Mouse (Mus musculus) cerebellum, adult 2 months (tissue): ENCODE measurements around the gene Spns1. TPM values are rescaled to one million over a fixed set of nuclear protein-coding genes. Genes with fewer than 3 reads are reported as not detected.

Experiments used
- DNase-seq, 2 experiments: peaks; one replicate each; pipeline ENCODE4 v3.0.0; 2021
- H3K27ac ChIP-seq: fragments of 200-500 bp; 2 replicates; pipeline ENCODE4 v1.5.1; 2012; ENCODE audit warnings: low read length, control low read depth, inconsistent platforms; ENCODE audit not compliant: insufficient read depth
- H3K27me3 ChIP-seq: fragments of 200-500 bp; 2 replicates; pipeline ENCODE4 v1.6.1; 2012; ENCODE audit warnings: inconsistent platforms, mild to moderate bottlenecking, low read length, moderate library complexity; ENCODE audit not compliant: control insufficient read depth, insufficient read depth
- H3K4me1 ChIP-seq: fragments of 200-500 bp; 2 replicates; pipeline ENCODE4 v1.6.1; 2011; ENCODE audit warnings: low read length; ENCODE audit not compliant: control insufficient read depth, insufficient read depth
- H3K4me3 ChIP-seq: fragments of 200-500 bp; replicated peaks from 2 replicates; pipeline ENCODE3; 2011; ENCODE audit warnings: mild to moderate bottlenecking, low read depth, low read length, control low read depth; ENCODE audit not compliant: insufficient read depth
- CTCF ChIP-seq: fragments of 200-500 bp; IDR thresholded peaks from 2 replicates; pipeline ENCODE4 v1.5.1; 2011; ENCODE audit warnings: low read depth, mild to moderate bottlenecking, control low read depth, low read length, moderate library complexity, borderline replicate concordance; ENCODE audit not compliant: insufficient read depth
- POLR2A ChIP-seq: fragments of 200-500 bp; IDR thresholded peaks from 2 replicates; pipeline ENCODE4 v1.6.1; 2011; ENCODE audit warnings: low read length, control low read depth, borderline replicate concordance; ENCODE audit not compliant: insufficient read depth
- WGBS: fragments of 180-500 bp; shearing (Covaris S2); methylation state at CpG from one replicate; pipeline ENCODE4 v1.1.7; 2018; 5-methylcytosine and 5-hydroxymethylcytosine counted together
- polyA plus RNA-seq: library from polyadenylated mRNA; depleted of rRNA; stranded (reverse); fragments of >200 nt; gene quantifications from 2 replicates; pipeline ENCODE4 v1.2.3, GENCODE M21; 2012

The Spns1 gene
- polyA plus RNA-seq, 1 experiment = 218 TPM

GRCm38 (mm10) chr7:126363038-126363437, 14.2 kb downstream of the Spns1 start:
- Histone ChIP-seq H3K27me3 (no peaks in the 10 kb centered on the region), H3K27ac (no peak overlapping the region), H3K4me3 (no peak overlapping the region), H3K4me1 (no peaks in the 10 kb centered on the region)
- DNase-seq = no peak
- 73% methylated on average over 6 of the region's 6 CpGs for WGBS
- TF ChIP-seq POLR2A = no peak

- Histone ChIP-seq H3K27ac (no peak overlapping the region), H3K4me3 (no peak overlapping the region), H3K4me1 (no peaks in the 10 kb centered on the region), H3K27me3 (no peaks in the 10 kb centered on the region)
- TF ChIP-seq CTCF (no peak), POLR2A (no peak)
- no peak for DNase-seq
- 75% methylated on average over 13 of the region's 13 CpGs for WGBS
These were observed 18.2 kb downstream of the Spns1 start for GRCm38 (mm10) chr7:126359049-126359448.

GRCm38 (mm10) chr7:126358413-126358812, 18.8 kb downstream of the Spns1 start:
- no peak for DNase-seq
- Histone ChIP-seq H3K27ac (no peak overlapping the region), H3K4me1 (no peaks in the 10 kb centered on the region), H3K27me3 (no peaks in the 10 kb centered on the region), H3K4me3 (no peak overlapping the region)
- WGBS = 86% methylated on average over 9 of the region's 9 CpGs
- TF ChIP-seq POLR2A (no peak), CTCF (no peak)

- no peak overlapping the region for H3K27ac ChIP-seq
- WGBS = 84% methylated on average over 6 of the region's 6 CpGs
- DNase-seq = no peak
- no peaks in the 10 kb centered on the region for H3K27me3 ChIP-seq
- H3K4me3 ChIP-seq = no peak overlapping the region
- TF ChIP-seq POLR2A = no peak
- TF ChIP-seq CTCF = no peak
- no peaks in the 10 kb centered on the region for H3K4me1 ChIP-seq
These were observed 19.4 kb downstream of the Spns1 start for GRCm38 (mm10) chr7:126357838-126358237.

- no peak for TF ChIP-seq POLR2A
- no peak for TF ChIP-seq CTCF
- Histone ChIP-seq H3K27me3 (no peaks in the 10 kb centered on the region), H3K4me1 (no peaks in the 10 kb centered on the region), H3K4me3 (no peak overlapping the region), H3K27ac (no peak overlapping the region)
- WGBS = 50% methylated on average over 7 of the region's 7 CpGs
- no peak for DNase-seq
These were observed 20.3 kb downstream of the Spns1 start for GRCm38 (mm10) chr7:126356793-126357591.

- WGBS = 55% methylated on average over 5 of the region's 5 CpGs
- Histone ChIP-seq H3K27ac (no peak overlapping the region), H3K4me1 (no peaks in the 10 kb centered on the region), H3K4me3 (no peak overlapping the region), H3K27me3 (no peaks in the 10 kb centered on the region)
- DNase-seq = no peak
- TF ChIP-seq CTCF (no peak), POLR2A (no peak)
These were observed 21.2 kb downstream of the Spns1 start for GRCm38 (mm10) chr7:126355847-126356597.

- TF ChIP-seq CTCF (no peak), POLR2A (no peak)
- Histone ChIP-seq H3K4me1 (no peaks in the 10 kb centered on the region), H3K4me3 (no peak overlapping the region), H3K27ac (no peak overlapping the region), H3K27me3 (no peaks in the 10 kb centered on the region)
- no peak for DNase-seq
- WGBS = 37% methylated on average over 14 of the region's 14 CpGs
These were observed 22.3 kb downstream of the Spns1 start for GRCm38 (mm10) chr7:126354738-126355614.
